Mouse (Mus musculus) bone marrow, adult 2 months (tissue): ENCODE results near the gene Pim1.

Source experiments
- CTCF ChIP-seq: fragments of 200-500 bp; IDR thresholded peaks from 2 replicates; pipeline ENCODE4 v1.5.1; 2011; ENCODE audit warnings: low read length, control low read depth; ENCODE audit not compliant: control insufficient read depth, insufficient read depth
- POLR2A ChIP-seq: fragments of 200-500 bp; IDR thresholded peaks from 2 replicates; pipeline ENCODE4 v1.6.1; 2011; ENCODE audit warnings: low read depth, mild to moderate bottlenecking, control low read depth, low read length, borderline replicate concordance; ENCODE audit not compliant: control insufficient read depth

GRCm38 (mm10) chr17:29496211-29497070 lies 5.9 kb downstream of the Pim1 start:
- TF ChIP-seq CTCF (no peak), POLR2A (no peak)
